Mouse (Mus musculus) heart, postnatal 0 days (tissue): ENCODE data around the gene Cdca7l.

ENCODE experiments used
- CTCF ChIP-seq: IDR thresholded peaks from 2 replicates; pipeline ENCODE4 v1.5.1; 2016; ENCODE audit warnings: antibody characterized with exemption, control low read depth, low read depth
- EP300 ChIP-seq: IDR thresholded peaks from 2 replicates; pipeline ENCODE4 v1.6.1; 2016; ENCODE audit warnings: antibody characterized with exemption, low read depth

- TF ChIP-seq CTCF (no peak), EP300 (no peak)
Measured at GRCm38 (mm10) chr12:117832190-117832589, 28.1 kb downstream of the Cdca7l start.
